Mouse (Mus musculus): ENCODE results near the gene Shd.

- TF ChIP-seq POLR2A (IDR thresholded peaks at IDR 0.05; ENCODE audit: borderline replicate concordance, control insufficient read depth, low read depth, low read length) = no peak
- no peak for TF ChIP-seq CTCF (IDR thresholded peaks at IDR 0.05; ENCODE audit: control insufficient read depth, insufficient read depth, low read length)
Measured at GRCm38 (mm10) chr17:55948647-55949046, 21.6 kb upstream of the Shd start.
